In genomic region chr12:87471964-87472786, GRCm38 (mm10) we compare ENCODE assay signal across 1 mouse cellular context.
A peak's percentile ranks its signal among the peaks of the same experiment; 100 is the strongest.
TF ChIP-seq lines count a peak whose summit lies in the region.

Gene Snw1 (minus strand): TSS chr12:87472274.

TF ChIP-seq in CH12.LX, 34 proteins besides CTCF, POLR2A, EP300 and RAD21 (continued from another document):
- TF ChIP-seq HCFC1 (IDR thresholded peaks at IDR 0.05; ENCODE audit: low read depth, low read length) (peak; percentile 99), MAFK (IDR thresholded peaks at IDR 0.05; ENCODE audit: insufficient replicate concordance, low read length) (no peak)
